Mouse (Mus musculus): Measurements from ENCODE around the gene Mpp2. TPM values are rescaled to one million over a fixed set of nuclear protein-coding genes. Genes with fewer than 3 reads are reported as not detected.
A peak's percentile ranks its signal among the peaks of the same experiment; 100 is the strongest.

Gene Mpp2
- polyA plus RNA-seq, 1 experiment = 12.8 TPM

- Histone ChIP-seq H3K4me3 (replicated peaks; ENCODE audit: extremely low read depth, low read depth, low read length) (no peak overlapping the region), H3K4me1 (ENCODE audit: control insufficient read depth, insufficient read depth, low read length) (no peaks in the 10 kb centered on the region)
- 52% methylated on average over 7 of the region's 7 CpGs for WGBS
- TF ChIP-seq CTCF (IDR thresholded peaks at IDR 0.05; ENCODE audit: insufficient read depth, low read length) (no peak), POLR2A (IDR thresholded peaks at IDR 0.05; ENCODE audit: borderline replicate concordance, extremely low read depth, low read depth, low read length) (no peak)
- DNase-seq = no peak
These were observed 57.2 kb downstream of the Mpp2 start for GRCm38 (mm10) chr11:102031149-102031548.

- DNase-seq = no peak
These were observed 58.3 kb downstream of the Mpp2 start for GRCm38 (mm10) chr11:102029966-102030365.

GRCm38 (mm10) chr11:102029304-102029703, 59.0 kb downstream of the Mpp2 start:
- DNase-seq = no peak
- H3K4me3 ChIP-seq (replicated peaks; ENCODE audit: extremely low read depth, low read depth, low read length) = no peak overlapping the region
- WGBS = 77% methylated on average over 4 of the region's 4 CpGs
- no peaks in the 10 kb centered on the region for H3K4me1 ChIP-seq (ENCODE audit: control insufficient read depth, insufficient read depth, low read length)
- TF ChIP-seq CTCF (IDR thresholded peaks at IDR 0.05; ENCODE audit: insufficient read depth, low read length) (no peak), POLR2A (IDR thresholded peaks at IDR 0.05; ENCODE audit: borderline replicate concordance, extremely low read depth, low read depth, low read length) (no peak)

More at GRCm38 (mm10) chr11:102029966-102030365, 58.3 kb downstream of the Mpp2 start:
- 40% methylated on average over 7 of the region's 7 CpGs for WGBS
- H3K4me1 ChIP-seq (ENCODE audit: control insufficient read depth, insufficient read depth, low read length) = no peaks in the 10 kb centered on the region
- no peak overlapping the region for H3K4me3 ChIP-seq (replicated peaks; ENCODE audit: extremely low read depth, low read depth, low read length)
- TF ChIP-seq POLR2A (IDR thresholded peaks at IDR 0.05; ENCODE audit: borderline replicate concordance, extremely low read depth, low read depth, low read length) (no peak), CTCF (IDR thresholded peaks at IDR 0.05; ENCODE audit: insufficient read depth, low read length) (no peak)

GRCm38 (mm10) chr11:102028087-102028816, 60.1 kb downstream of the Mpp2 start, which contains the start of gene Mpp3:
Mpp3 (minus strand) TSS chr11:102028461.
- Histone ChIP-seq H3K4me3 (replicated peaks; ENCODE audit: extremely low read depth, low read depth, low read length) (no peak within 1 kb of the TSS), H3K4me1 (ENCODE audit: control insufficient read depth, insufficient read depth, low read length) (no peaks in the 10 kb centered on the region)
- no peak for DNase-seq
- no peak for TF ChIP-seq POLR2A (IDR thresholded peaks at IDR 0.05; ENCODE audit: borderline replicate concordance, extremely low read depth, low read depth, low read length)
- TF ChIP-seq CTCF (IDR thresholded peaks at IDR 0.05; ENCODE audit: insufficient read depth, low read length) = no peak
- 71% methylated on average over 6 of the region's 6 CpGs for WGBS

- Histone ChIP-seq H3K4me3 (replicated peaks; ENCODE audit: extremely low read depth, low read depth, low read length) (peak overlapping the region; percentile 48), H3K4me1 (ENCODE audit: control insufficient read depth, insufficient read depth, low read length) (no peaks in the 10 kb centered on the region)
- no peak for DNase-seq
- TF ChIP-seq CTCF (IDR thresholded peaks at IDR 0.05; ENCODE audit: insufficient read depth, low read length) = no peak
- no peak for TF ChIP-seq POLR2A (IDR thresholded peaks at IDR 0.05; ENCODE audit: borderline replicate concordance, extremely low read depth, low read depth, low read length)
- 11% methylated on average over 12 of the region's 12 CpGs for WGBS
These were observed 60.8 kb downstream of the Mpp2 start for GRCm38 (mm10) chr11:102027361-102028017.

GRCm38 (mm10) chr11:102026694-102027360, 61.5 kb downstream of the Mpp2 start:
- 1% methylated on average over 57 of the region's 73 CpGs for WGBS
- Histone ChIP-seq H3K4me1 (ENCODE audit: control insufficient read depth, insufficient read depth, low read length) (no peaks in the 10 kb centered on the region), H3K4me3 (replicated peaks; ENCODE audit: extremely low read depth, low read depth, low read length) (peak overlapping the region; percentile 79)
- DNase-seq = peak; percentile 68
- TF ChIP-seq POLR2A (IDR thresholded peaks at IDR 0.05; ENCODE audit: borderline replicate concordance, extremely low read depth, low read depth, low read length) = no peak
- no peak for TF ChIP-seq CTCF (IDR thresholded peaks at IDR 0.05; ENCODE audit: insufficient read depth, low read length)

- peak overlapping the region; percentile 79 for H3K4me3 ChIP-seq (replicated peaks; ENCODE audit: extremely low read depth, low read depth, low read length)
- TF ChIP-seq CTCF (IDR thresholded peaks at IDR 0.05; ENCODE audit: insufficient read depth, low read length) (no peak), POLR2A (IDR thresholded peaks at IDR 0.05; ENCODE audit: borderline replicate concordance, extremely low read depth, low read depth, low read length) (no peak)
- no peak for DNase-seq
- 7% methylated on average over 23 of the region's 23 CpGs for WGBS
- H3K4me1 ChIP-seq (ENCODE audit: control insufficient read depth, insufficient read depth, low read length) = no peaks in the 10 kb centered on the region
These were observed 62.2 kb downstream of the Mpp2 start for GRCm38 (mm10) chr11:102025991-102026660.

GRCm38 (mm10) chr11:102025354-102025753, 63.0 kb downstream of the Mpp2 start:
- TF ChIP-seq CTCF (IDR thresholded peaks at IDR 0.05; ENCODE audit: insufficient read depth, low read length) (no peak), POLR2A (IDR thresholded peaks at IDR 0.05; ENCODE audit: borderline replicate concordance, extremely low read depth, low read depth, low read length) (no peak)
- no peaks in the 10 kb centered on the region for H3K4me1 ChIP-seq (ENCODE audit: control insufficient read depth, insufficient read depth, low read length)
- no peak overlapping the region for H3K4me3 ChIP-seq (replicated peaks; ENCODE audit: extremely low read depth, low read depth, low read length)
- no peak for DNase-seq
- 53% methylated on average over 7 of the region's 7 CpGs for WGBS

GRCm38 (mm10) chr11:102024875-102025274, 63.4 kb downstream of the Mpp2 start:
- 95% methylated on average over 4 of the region's 4 CpGs for WGBS

More at GRCm38 (mm10) chr11:102024875-102025274, 63.4 kb downstream of the Mpp2 start:
- no peaks in the 10 kb centered on the region for H3K4me1 ChIP-seq (ENCODE audit: control insufficient read depth, insufficient read depth, low read length)
- no peak overlapping the region for H3K4me3 ChIP-seq (replicated peaks; ENCODE audit: extremely low read depth, low read depth, low read length)
- no peak for DNase-seq
- TF ChIP-seq POLR2A (IDR thresholded peaks at IDR 0.05; ENCODE audit: borderline replicate concordance, extremely low read depth, low read depth, low read length) (no peak), CTCF (IDR thresholded peaks at IDR 0.05; ENCODE audit: insufficient read depth, low read length) (no peak)
